Mouse (Mus musculus) urinary bladder, adult 18-20 months (tissue): ENCODE measurements at regions not wholly inside any gene's neighbourhood (a gene's known extent, or its start where the extent isn't known, plus 50 kb on each side); places are given as distances from the start of the nearest gene placed in this dataset.

ENCODE experiments used
- DNase-seq, 2 experiments: peaks; one replicate each; pipeline ENCODE4 v3.0.0; 2022; ENCODE audit warnings: low spot score in 2 of 2, mixed read lengths in 2 of 2

- DNase-seq: no peak
These were observed 63.7 kb upstream of the Tnmd start for GRCm38 (mm10) chrX:133787112-133787511.

- no peak for DNase-seq
These were observed 65.2 kb upstream of the Pcdh19 start for GRCm38 (mm10) chrX:133754026-133754425.

- DNase-seq: no peak
These were observed 63.4 kb upstream of the Pcdh19 start for GRCm38 (mm10) chrX:133752232-133752631.

GRCm38 (mm10) chrX:133743446-133743845 lies 54.7 kb upstream of the Pcdh19 start:
- DNase-seq: no peak

GRCm38 (mm10) chrX:133738980-133739632 lies 50.3 kb upstream of the Pcdh19 start:
- DNase-seq: peak in 1 of 2 experiments; percentile 11
